Mouse (Mus musculus) heart, embryonic 15.5 days (tissue): ENCODE measurements at regions not wholly inside any gene's neighbourhood (a gene's known extent, or its start where the extent isn't known, plus 50 kb on each side); places are given as distances from the start of the nearest gene placed in this dataset.

Source experiments
- ATAC-seq: fragments of 200-750 bp; cut with Nextera tagmentation; replicated peaks from 2 replicates; pipeline ENCODE4 v1.8.0; 2017; ENCODE audit warnings: low read depth, moderate TSS enrichment; ENCODE audit not compliant: insufficient number of reproducible peaks, insufficient read depth, low FRiP score
- H3K27ac ChIP-seq: fragments of 300-500 bp; sonication (generic); 2 replicates; pipeline ENCODE4 v1.5.1; 2015; ENCODE audit warnings: mild to moderate bottlenecking, inconsistent platforms
- H3K27me3 ChIP-seq: fragments of 300-500 bp; sonication (generic); 2 replicates; pipeline ENCODE4 v1.6.1; 2015; ENCODE audit warnings: inconsistent platforms
- H3K36me3 ChIP-seq: fragments of 300-500 bp; sonication (generic); 2 replicates; pipeline ENCODE4 v1.6.1; 2015; ENCODE audit warnings: mild to moderate bottlenecking, inconsistent platforms
- H3K4me1 ChIP-seq: fragments of 300-500 bp; sonication (generic); replicated peaks from 2 replicates; pipeline ENCODE4 v1.6.1; 2015; ENCODE audit warnings: inconsistent platforms
- H3K4me2 ChIP-seq: fragments of 300-500 bp; sonication (generic); 2 replicates; pipeline ENCODE4 v1.6.1; 2015; ENCODE audit warnings: inconsistent platforms, mild to moderate bottlenecking, moderate library complexity
- H3K4me3 ChIP-seq: fragments of 300-500 bp; sonication (generic); 2 replicates; pipeline ENCODE4 v1.5.1; 2015; ENCODE audit warnings: mild to moderate bottlenecking, inconsistent platforms
- H3K9ac ChIP-seq: fragments of 300-500 bp; sonication (generic); 2 replicates; pipeline ENCODE4 v1.6.1; 2015; ENCODE audit warnings: mild to moderate bottlenecking, inconsistent platforms
- H3K9me3 ChIP-seq: fragments of 300-500 bp; sonication (generic); replicated peaks from 2 replicates; pipeline ENCODE4 v1.6.1; 2016; ENCODE audit warnings: inconsistent platforms
- WGBS: fragments of 180-500 bp; shearing (Covaris S2); methylation state at CpG from one replicate; pipeline ENCODE4 v1.1.7; 2015; ENCODE audit warnings: mixed read lengths; 5-methylcytosine and 5-hydroxymethylcytosine counted together

- H3K9ac ChIP-seq, result no peak overlapping the region
- WGBS, result 56% methylated on average over 2 of the region's 2 CpGs
- H3K9me3 ChIP-seq, result no peaks in the 10 kb centered on the region
- ATAC-seq, result no peak
- no peaks in the 10 kb centered on the region for H3K4me1 ChIP-seq
- no peak overlapping the region for H3K4me3 ChIP-seq
- H3K27ac ChIP-seq, result no peak overlapping the region
- H3K27me3 ChIP-seq, result no peaks in the 10 kb centered on the region
- no peaks in the 10 kb centered on the region for H3K36me3 ChIP-seq
- no peak overlapping the region for H3K4me2 ChIP-seq
These were observed 176.4 kb upstream of the Fam19a1 start for GRCm38 (mm10) chr6:95936504-95936903.

GRCm38 (mm10) chr6:95939052-95939451 lies 173.9 kb upstream of the Fam19a1 start:
- no peak overlapping the region for H3K4me2 ChIP-seq
- no peak for ATAC-seq
- H3K9me3 ChIP-seq, result no peaks in the 10 kb centered on the region
- no peaks in the 10 kb centered on the region for H3K27me3 ChIP-seq
- no peak overlapping the region for H3K9ac ChIP-seq
- no peak overlapping the region for H3K27ac ChIP-seq
- H3K4me1 ChIP-seq, result no peaks in the 10 kb centered on the region
- WGBS, result 56% methylated on average over 4 of the region's 4 CpGs
- no peak overlapping the region for H3K4me3 ChIP-seq
- H3K36me3 ChIP-seq, result no peaks in the 10 kb centered on the region

- Histone ChIP-seq H3K27me3 (no peaks in the 10 kb centered on the region), H3K27ac (no peak overlapping the region), H3K4me3 (no peak overlapping the region), H3K9ac (no peak overlapping the region), H3K9me3 (no peaks in the 10 kb centered on the region), H3K4me1 (no peaks in the 10 kb centered on the region), H3K4me2 (no peak overlapping the region), H3K36me3 (no peaks in the 10 kb centered on the region)
- ATAC-seq, result no peak
- WGBS, result 88% methylated on average over 1 of the region's 1 CpGs
These were observed 152.2 kb upstream of the Fam19a1 start for GRCm38 (mm10) chr6:95960745-95961144.

- H3K4me3 ChIP-seq, result no peak overlapping the region
- no peak overlapping the region for H3K9ac ChIP-seq
- 41% methylated on average over 2 of the region's 2 CpGs for WGBS
- H3K36me3 ChIP-seq, result no peaks in the 10 kb centered on the region
- no peak overlapping the region for H3K4me2 ChIP-seq
- no peaks in the 10 kb centered on the region for H3K27me3 ChIP-seq
- no peak for ATAC-seq
- H3K4me1 ChIP-seq, result no peaks in the 10 kb centered on the region
- H3K27ac ChIP-seq, result no peak overlapping the region
- H3K9me3 ChIP-seq, result no peaks in the 10 kb centered on the region
These were observed 146.7 kb upstream of the Fam19a1 start for GRCm38 (mm10) chr6:95966231-95966630.

GRCm38 (mm10) chr6:95975994-95976393 lies 137.0 kb upstream of the Fam19a1 start:
- no peaks in the 10 kb centered on the region for H3K36me3 ChIP-seq
- no peaks in the 10 kb centered on the region; the same call in 1 of the 2 replicates for H3K9me3 ChIP-seq
- no peak for ATAC-seq
- no peak overlapping the region for H3K27ac ChIP-seq
- no peaks in the 10 kb centered on the region for H3K4me1 ChIP-seq
- WGBS, result 88% methylated on average over 2 of the region's 2 CpGs
- H3K27me3 ChIP-seq, result no peaks in the 10 kb centered on the region
- no peak overlapping the region for H3K4me3 ChIP-seq
- H3K4me2 ChIP-seq, result no peak overlapping the region
- H3K9ac ChIP-seq, result no peak overlapping the region

- no peak for ATAC-seq
- 68% methylated on average over 2 of the region's 2 CpGs for WGBS
These were observed 115.9 kb upstream of the Fam19a1 start for GRCm38 (mm10) chr6:95997037-95997436.

GRCm38 (mm10) chr6:95997741-95998140 lies 115.2 kb upstream of the Fam19a1 start:
- no peak for ATAC-seq
- no peaks in the 10 kb centered on the region for H3K4me1 ChIP-seq
- H3K4me2 ChIP-seq, result no peak overlapping the region
- no peak overlapping the region for H3K4me3 ChIP-seq
- no peaks in the 10 kb centered on the region for H3K27me3 ChIP-seq
- no peaks in the 10 kb centered on the region for H3K9me3 ChIP-seq
- no peaks in the 10 kb centered on the region for H3K36me3 ChIP-seq
- no peak overlapping the region for H3K9ac ChIP-seq
- no peak overlapping the region for H3K27ac ChIP-seq
- 59% methylated on average over 3 of the region's 3 CpGs for WGBS

More at GRCm38 (mm10) chr6:95997037-95997436, 115.9 kb upstream of the Fam19a1 start:
- no peak overlapping the region for H3K27ac ChIP-seq
- no peaks in the 10 kb centered on the region for H3K36me3 ChIP-seq
- H3K27me3 ChIP-seq, result no peaks in the 10 kb centered on the region
- H3K4me2 ChIP-seq, result no peak overlapping the region
- H3K4me3 ChIP-seq, result no peak overlapping the region
- H3K4me1 ChIP-seq, result no peaks in the 10 kb centered on the region
- H3K9ac ChIP-seq, result no peak overlapping the region
- H3K9me3 ChIP-seq, result no peaks in the 10 kb centered on the region

GRCm38 (mm10) chr6:95999441-95999840 lies 113.5 kb upstream of the Fam19a1 start:
- H3K4me3 ChIP-seq, result no peak overlapping the region
- 81% methylated on average over 5 of the region's 5 CpGs for WGBS

GRCm38 (mm10) chr6:96000011-96000476 lies 112.9 kb upstream of the Fam19a1 start:
- ATAC-seq, result no peak
- H3K9me3 ChIP-seq, result no peaks in the 10 kb centered on the region
- H3K36me3 ChIP-seq, result no peaks in the 10 kb centered on the region
- no peak overlapping the region for H3K27ac ChIP-seq
- H3K4me2 ChIP-seq, result no peak overlapping the region
- WGBS, result 83% methylated on average over 10 of the region's 10 CpGs
- no peaks in the 10 kb centered on the region for H3K27me3 ChIP-seq
- H3K9ac ChIP-seq, result no peak overlapping the region
- H3K4me1 ChIP-seq, result no peaks in the 10 kb centered on the region
- H3K4me3 ChIP-seq, result no peak overlapping the region

More at GRCm38 (mm10) chr6:95999441-95999840, 113.5 kb upstream of the Fam19a1 start:
- H3K9me3 ChIP-seq, result no peaks in the 10 kb centered on the region
- no peaks in the 10 kb centered on the region for H3K4me1 ChIP-seq
- no peak for ATAC-seq
- H3K27me3 ChIP-seq, result no peaks in the 10 kb centered on the region
- H3K36me3 ChIP-seq, result no peaks in the 10 kb centered on the region
- no peak overlapping the region for H3K27ac ChIP-seq
- H3K4me2 ChIP-seq, result no peak overlapping the region
- H3K9ac ChIP-seq, result no peak overlapping the region

GRCm38 (mm10) chr6:96011299-96011698 lies 101.7 kb upstream of the Fam19a1 start:
- Histone ChIP-seq H3K9ac (no peak overlapping the region), H3K36me3 (no peaks in the 10 kb centered on the region), H3K4me1 (no peaks in the 10 kb centered on the region), H3K4me2 (no peak overlapping the region), H3K9me3 (no peaks in the 10 kb centered on the region), H3K4me3 (no peak overlapping the region), H3K27ac (no peak overlapping the region), H3K27me3 (no peaks in the 10 kb centered on the region)
- 63% methylated on average over 5 of the region's 5 CpGs for WGBS
- ATAC-seq, result no peak

GRCm38 (mm10) chr6:96028022-96028704 lies 84.8 kb upstream of the Fam19a1 start:
- Histone ChIP-seq H3K4me3 (no peak overlapping the region), H3K9me3 (no peaks in the 10 kb centered on the region), H3K9ac (no peak overlapping the region), H3K27ac (no peak overlapping the region), H3K4me2 (no peak overlapping the region), H3K4me1 (no peaks in the 10 kb centered on the region), H3K27me3 (no peaks in the 10 kb centered on the region), H3K36me3 (no peaks in the 10 kb centered on the region)
- ATAC-seq, result 0 out of 2 replicates have a peak, but pooled peaks have one; percentile 35
- 60% methylated on average over 7 of the region's 7 CpGs for WGBS

GRCm38 (mm10) chr6:96043711-96044110 lies 69.2 kb upstream of the Fam19a1 start:
- Histone ChIP-seq H3K27ac (no peak overlapping the region), H3K4me2 (no peak overlapping the region), H3K9ac (no peak overlapping the region), H3K4me3 (no peak overlapping the region), H3K36me3 (no peaks in the 10 kb centered on the region), H3K4me1 (no peaks in the 10 kb centered on the region), H3K9me3 (no peaks in the 10 kb centered on the region), H3K27me3 (no peaks in the 10 kb centered on the region)
- 59% methylated on average over 4 of the region's 4 CpGs for WGBS
- ATAC-seq, result no peak
